Mouse (Mus musculus) gastrocnemius, postnatal 25 days (tissue): ENCODE results near the gene U2af1l4. TPM values are rescaled to one million over a fixed set of nuclear protein-coding genes. Genes with fewer than 3 reads are reported as not detected.

Source experiments
- DNase-seq: peaks from one replicate; pipeline ENCODE4 v3.0.0; 2022
- long read RNA-seq, 2 experiments: library from polyadenylated mRNA; stranded (forward); transcript quantifications; one replicate each; pipeline ENCODE4 v2.0.0; 2021
- total RNA-seq, 2 experiments: library from RNA; stranded (reverse); gene quantifications; 1 replicate in 1 of 2; 2 replicates in 1 of 2; pipeline ENCODE4 v1.2.3; 2021

The U2af1l4 gene
- 10 to 100 TPM; 54.1 to 55.6 TPM for total RNA-seq
- long read RNA-seq, experiment 1, transcript U2af1l4-201 (8 exons, 884 nt): major isoform, 76 of 103 reads
- long read RNA-seq, experiment 1, partial matches to known transcripts: 3 of 103 reads
- long read RNA-seq, experiment 1, other reads (novel, unspliced or antisense): 15 of 103 reads
- long read RNA-seq, experiment 2, transcript U2af1l4-201 (8 exons, 884 nt): major isoform, 50 of 59 reads
- long read RNA-seq, experiment 2, partial matches to known transcripts: 0 of 59 reads
- long read RNA-seq, experiment 2, other reads (novel, unspliced or antisense): 5 of 59 reads

GRCm38 (mm10) chr7:30563117-30563905, at the start of gene U2af1l4, which contains the start of the genes Gm49396 and Psenen:
Gene U2af1l4 (plus strand): TSS chr7:30563301.
Gene Gm49396 (plus strand): TSS chr7:30563344.
Gene Psenen (minus strand): TSS chr7:30563627.
- peak; percentile 94 for DNase-seq

GRCm38 (mm10) chr7:30515003-30515760, 47.9 kb upstream of the U2af1l4 start:
- DNase-seq: no peak

- DNase-seq: no peak
Observed at GRCm38 (mm10) chr7:30518325-30518724, 44.8 kb upstream of the U2af1l4 start.

GRCm38 (mm10) chr7:30520396-30520795, 42.7 kb upstream of the U2af1l4 start:
- DNase-seq: no peak

GRCm38 (mm10) chr7:30520856-30521255, 42.2 kb upstream of the U2af1l4 start:
- no peak for DNase-seq

GRCm38 (mm10) chr7:30522871-30523270, 40.2 kb upstream of the U2af1l4 start:
- DNase-seq: no peak

GRCm38 (mm10) chr7:30524487-30524886, 38.6 kb upstream of the U2af1l4 start:
- no peak for DNase-seq

GRCm38 (mm10) chr7:30525954-30526353, 37.1 kb upstream of the U2af1l4 start:
- DNase-seq: no peak

- no peak for DNase-seq
Observed at GRCm38 (mm10) chr7:30526399-30526798, 36.7 kb upstream of the U2af1l4 start.

- no peak for DNase-seq
Observed at GRCm38 (mm10) chr7:30526981-30527380, 36.1 kb upstream of the U2af1l4 start.

- DNase-seq: no peak
Observed at GRCm38 (mm10) chr7:30531291-30531815, 31.7 kb upstream of the U2af1l4 start.

- DNase-seq: no peak
Observed at GRCm38 (mm10) chr7:30532931-30533330, 30.2 kb upstream of the U2af1l4 start.

- DNase-seq: no peak
Observed at GRCm38 (mm10) chr7:30533941-30534632, 29.0 kb upstream of the U2af1l4 start.

- peak; percentile 96 for DNase-seq
Observed at GRCm38 (mm10) chr7:30534633-30535577, 28.2 kb upstream of the U2af1l4 start, which contains the start of gene Arhgap33. Gene Arhgap33 (minus strand): TSS chr7:30535060.

GRCm38 (mm10) chr7:30540572-30540971, 22.5 kb upstream of the U2af1l4 start:
- DNase-seq: no peak

- no peak for DNase-seq
Observed at GRCm38 (mm10) chr7:30544327-30544726, 18.8 kb upstream of the U2af1l4 start.

GRCm38 (mm10) chr7:30549880-30550279, 13.2 kb upstream of the U2af1l4 start:
- no peak for DNase-seq

- no peak for DNase-seq
Observed at GRCm38 (mm10) chr7:30550603-30551002, 12.5 kb upstream of the U2af1l4 start.

- DNase-seq: no peak
Observed at GRCm38 (mm10) chr7:30551445-30552101, 11.5 kb upstream of the U2af1l4 start.
